Mouse (Mus musculus): Measurements from ENCODE around the gene Ccdc58.
"Not testable (repeated sequence)": the region's sequence is repeated elsewhere in the genome, so short reads cannot be mapped to it uniquely, and the experiment has no call there.

Ccdc58 gene

DNA sequence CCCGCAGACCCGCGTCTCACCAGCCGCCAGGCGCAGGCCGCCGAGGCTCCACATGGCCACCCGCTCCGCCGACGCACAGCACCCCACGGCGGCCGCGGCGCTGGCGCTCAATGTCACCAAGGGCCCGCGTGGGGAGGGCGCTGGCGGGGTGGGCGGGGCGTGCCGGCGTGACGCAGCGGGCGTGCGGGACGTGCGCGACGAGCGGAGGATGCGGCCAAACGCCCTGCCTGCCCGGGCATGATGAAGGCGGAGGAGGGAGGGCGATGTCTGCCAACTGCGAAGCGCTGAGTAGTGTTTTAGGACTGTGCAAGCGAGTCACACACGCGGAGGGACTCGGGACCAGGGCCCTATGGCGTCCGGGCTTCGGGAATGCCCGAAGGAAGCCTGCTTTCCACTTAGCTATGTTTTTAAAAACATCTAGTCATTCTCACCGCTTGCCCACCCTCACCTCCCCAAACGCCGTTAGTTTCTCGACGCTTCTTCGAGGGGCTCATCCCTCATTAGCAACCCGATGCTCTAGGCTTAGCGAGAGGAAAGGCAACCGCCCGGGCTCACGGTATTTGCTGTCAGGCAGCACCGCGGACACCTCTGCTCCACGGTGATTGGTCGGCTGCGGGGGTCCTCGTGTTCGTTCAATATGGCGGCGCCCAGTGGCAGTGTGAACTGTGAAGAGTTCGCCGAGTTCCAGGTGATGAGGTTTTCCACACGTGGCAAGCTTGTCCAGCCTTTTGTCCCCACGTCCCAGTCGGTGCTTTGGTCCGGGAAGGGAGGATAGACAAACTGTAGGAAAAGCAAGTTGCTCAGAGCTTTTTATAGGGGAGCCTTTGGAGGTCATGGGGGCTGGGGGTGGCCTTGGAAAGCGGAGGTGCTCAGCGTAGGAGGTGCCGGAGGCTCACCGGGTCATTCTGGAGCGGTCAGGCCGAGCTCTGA, at the start of gene Ccdc58, which contains the start of gene Fam162a:
Gene Ccdc58, plus strand, starts transcription at position 236 of the 930 bp plus-strand sequence.
Gene Fam162a, minus strand, starts transcription at position 145 of the 930 bp plus-strand sequence.
- peak; percentile 85 for DNase-seq (ENCODE audit: low read depth, low spot score)

DNA sequence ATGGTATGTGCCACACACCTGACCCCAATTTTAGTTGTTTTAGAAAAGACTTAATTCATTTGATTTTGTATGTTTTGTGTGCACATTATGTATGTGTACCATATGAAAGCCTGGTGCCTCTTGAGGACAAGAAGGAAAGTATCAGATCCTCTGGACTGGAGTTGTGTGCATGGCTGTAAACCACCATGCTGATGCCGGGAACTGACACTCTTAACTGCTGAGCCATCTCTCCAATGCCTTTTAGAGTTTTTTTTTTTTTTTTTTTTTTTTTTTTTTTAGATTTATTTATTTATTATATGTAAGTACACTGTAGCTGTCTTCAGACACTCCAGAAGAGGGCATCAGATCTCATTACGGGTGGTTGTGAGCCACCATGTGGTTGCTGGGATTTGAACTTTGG, 43.4 kb upstream of the Ccdc58 start:
- not testable (repeated sequence) for DNase-seq (ENCODE audit: low read depth, low spot score)

DNA sequence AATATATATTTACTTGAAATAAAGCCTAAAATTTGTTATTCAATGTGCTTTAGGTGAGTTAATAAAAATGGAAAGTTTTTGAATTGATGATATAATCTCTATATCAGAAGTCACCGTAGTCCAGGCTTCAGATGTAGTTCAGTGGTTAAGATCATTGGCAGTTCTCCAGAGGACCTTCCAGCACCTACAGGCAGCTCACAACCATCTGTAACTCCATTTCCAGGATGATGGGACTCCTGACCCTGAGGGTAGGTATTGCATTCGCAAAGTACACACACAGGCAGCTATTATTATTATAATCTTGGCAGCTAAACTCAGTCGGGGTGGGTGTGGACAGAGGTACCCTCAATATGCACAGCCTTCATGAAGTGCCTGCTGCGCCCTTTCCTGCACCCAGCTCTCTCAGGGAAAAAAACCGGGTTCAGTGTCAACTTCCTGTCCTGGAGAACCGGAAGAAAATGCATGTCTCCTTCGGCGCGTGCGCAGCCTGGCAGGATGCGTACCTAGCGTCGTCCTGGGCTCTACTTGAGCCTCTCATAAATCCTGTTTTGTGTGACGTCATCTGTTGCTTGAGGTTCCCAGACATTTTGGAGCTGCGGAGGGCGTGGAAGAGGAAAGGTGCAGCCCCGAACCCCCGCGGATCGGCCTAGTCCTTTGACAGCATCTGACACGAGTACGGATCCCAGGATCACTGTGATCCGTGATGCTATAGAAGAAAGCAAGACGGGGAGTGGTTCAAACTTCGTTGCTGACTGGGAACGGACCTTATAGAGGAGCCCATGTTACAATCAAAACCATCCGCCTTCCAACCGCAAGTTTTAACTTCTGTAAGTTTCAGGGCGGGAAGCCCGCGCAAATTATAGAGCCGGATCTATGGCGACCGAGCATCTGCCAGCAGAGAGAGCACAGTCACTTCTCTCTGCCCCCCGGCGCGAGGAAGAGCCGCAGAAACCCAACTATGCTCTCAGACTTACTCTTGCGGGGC, 30.6 kb upstream of the Ccdc58 start, which contains the start of gene Wdr5b:
Gene Wdr5b, plus strand, starts transcription at position 551 of the 985 bp plus-strand sequence.
- DNase-seq (ENCODE audit: low read depth, low spot score) = peak; percentile 84

DNA sequence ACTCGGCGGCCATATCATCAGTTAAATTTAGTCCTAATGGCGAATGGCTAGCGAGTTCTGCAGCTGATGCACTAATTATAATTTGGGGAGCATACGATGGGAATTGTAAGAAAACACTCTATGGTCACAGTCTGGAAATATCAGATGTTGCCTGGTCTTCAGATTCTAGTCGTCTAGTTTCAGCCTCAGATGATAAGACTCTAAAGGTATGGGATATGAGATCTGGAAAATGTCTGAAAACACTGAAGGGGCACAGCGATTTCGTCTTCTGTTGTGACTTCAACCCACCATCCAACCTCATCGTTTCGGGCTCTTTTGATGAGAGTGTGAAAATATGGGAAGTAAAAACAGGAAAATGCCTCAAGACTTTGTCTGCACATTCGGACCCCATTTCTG, 29.9 kb upstream of the Ccdc58 start:
- DNase-seq (ENCODE audit: low read depth, low spot score) = no peak

DNA sequence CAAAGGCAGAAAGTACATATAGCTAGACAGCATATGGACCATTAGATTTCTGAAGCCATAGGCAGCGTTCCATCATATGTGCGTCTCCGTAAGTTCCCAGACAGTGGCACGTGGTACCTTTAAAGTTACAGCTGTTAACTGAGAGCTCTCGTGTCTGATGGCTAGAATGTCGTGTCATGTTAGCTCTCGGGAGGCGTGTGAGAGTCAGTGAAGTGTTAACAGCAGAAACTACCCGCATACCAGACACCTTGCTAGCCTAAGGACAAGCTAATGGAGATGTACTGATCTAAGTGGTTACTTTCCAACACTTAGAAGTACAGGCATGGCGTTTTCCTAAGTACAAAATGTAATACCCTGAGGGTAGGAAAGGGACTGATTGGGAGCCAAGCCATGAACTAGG, 28.4 kb upstream of the Ccdc58 start:
- no peak for DNase-seq (ENCODE audit: low read depth, low spot score)

DNA sequence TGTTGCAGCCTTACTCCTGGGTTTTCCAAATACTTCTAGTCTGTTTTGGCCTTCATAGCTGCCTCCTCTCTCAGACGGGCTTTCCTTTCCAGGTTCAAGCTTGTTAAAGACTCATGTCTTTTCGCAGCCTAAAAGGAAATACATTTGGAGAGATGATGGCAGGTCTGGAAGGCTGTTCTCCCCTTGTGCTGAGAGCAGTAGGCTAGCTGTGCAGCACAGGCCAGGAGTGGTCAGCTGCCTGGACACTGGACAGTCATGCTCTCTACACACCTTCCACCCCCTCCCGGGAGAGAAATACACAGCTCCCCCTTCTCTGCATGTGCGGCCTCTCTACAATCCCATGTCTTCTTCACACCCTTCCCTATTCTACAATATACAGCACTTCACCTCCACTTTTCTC, 27.5 kb upstream of the Ccdc58 start:
- DNase-seq (ENCODE audit: low read depth, low spot score) = no peak

DNA sequence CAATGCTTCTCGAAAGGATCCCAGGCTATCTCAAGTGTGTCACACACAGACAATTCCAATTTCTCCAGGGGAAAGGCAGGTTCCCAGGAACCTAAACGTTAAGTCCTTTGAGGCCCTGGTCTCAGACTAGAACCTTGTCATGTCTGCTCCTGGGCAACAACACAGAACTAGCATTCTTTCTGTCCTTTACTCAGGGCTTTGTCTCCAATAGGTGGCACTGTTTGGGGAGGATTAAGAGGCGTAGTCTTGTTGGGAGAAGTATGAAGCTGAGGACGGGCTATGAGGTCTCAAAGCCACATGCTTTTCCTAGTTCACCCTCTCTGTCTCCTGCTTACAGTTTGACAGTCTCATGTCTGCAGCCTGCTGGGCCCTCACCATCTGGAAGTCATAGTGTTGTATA, 23.9 kb upstream of the Ccdc58 start:
- no peak for DNase-seq (ENCODE audit: low read depth, low spot score)

DNA sequence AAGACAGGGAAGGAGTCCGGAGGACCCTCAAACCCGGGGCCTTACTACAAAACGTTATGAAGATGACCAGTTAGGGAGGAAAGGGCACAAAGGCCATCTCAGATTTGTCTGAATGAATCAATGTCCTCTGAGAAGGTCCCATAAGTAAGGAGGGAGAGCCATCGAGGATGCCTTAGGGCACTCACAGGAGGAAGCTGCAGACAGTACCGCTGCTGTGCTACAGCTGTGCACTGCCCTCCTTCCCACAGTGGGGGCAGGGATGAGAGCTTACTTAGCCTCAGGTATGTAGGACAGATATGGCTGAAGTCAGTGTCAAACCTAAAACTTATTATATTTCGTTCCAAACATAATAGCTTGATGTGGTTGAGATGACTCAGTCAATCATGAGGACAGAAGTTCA, 20.0 kb upstream of the Ccdc58 start:
- DNase-seq (ENCODE audit: low read depth, low spot score) = no peak

DNA sequence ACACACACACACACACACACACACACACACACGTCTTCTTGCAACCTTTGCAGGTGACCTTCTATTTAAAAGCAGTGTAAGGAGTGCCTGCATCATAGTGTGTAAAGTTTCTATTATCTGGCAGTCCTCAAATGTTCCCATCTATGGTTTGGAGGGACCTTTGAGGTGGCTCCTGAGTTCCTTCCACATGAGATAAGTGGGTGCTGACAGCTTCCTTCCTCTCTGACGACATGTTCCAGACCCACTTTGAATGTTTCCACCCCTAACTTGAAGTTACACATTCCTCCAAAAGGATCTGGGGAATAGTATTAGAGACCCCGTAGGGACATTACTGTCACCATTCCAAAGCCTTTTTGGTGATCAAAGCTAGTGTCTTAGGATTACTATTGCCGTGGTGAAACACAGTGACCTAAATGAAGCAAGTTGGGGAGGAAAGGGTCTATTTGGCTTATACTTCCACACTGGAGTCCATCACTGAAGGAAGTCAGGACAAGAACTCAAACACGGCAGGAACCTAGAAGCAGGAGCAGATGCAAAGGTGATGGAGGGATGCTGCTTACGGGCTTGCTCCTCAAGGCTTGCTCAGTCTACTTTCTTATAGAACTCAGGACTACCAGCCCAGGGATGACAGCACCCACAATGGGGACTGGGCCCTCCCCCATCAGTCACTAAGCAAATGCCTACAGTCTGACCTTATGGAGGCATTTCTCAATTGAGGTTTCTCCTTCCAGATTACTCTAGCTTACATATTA, 17.8 kb upstream of the Ccdc58 start:
- no peak for DNase-seq (ENCODE audit: low read depth, low spot score)

DNA sequence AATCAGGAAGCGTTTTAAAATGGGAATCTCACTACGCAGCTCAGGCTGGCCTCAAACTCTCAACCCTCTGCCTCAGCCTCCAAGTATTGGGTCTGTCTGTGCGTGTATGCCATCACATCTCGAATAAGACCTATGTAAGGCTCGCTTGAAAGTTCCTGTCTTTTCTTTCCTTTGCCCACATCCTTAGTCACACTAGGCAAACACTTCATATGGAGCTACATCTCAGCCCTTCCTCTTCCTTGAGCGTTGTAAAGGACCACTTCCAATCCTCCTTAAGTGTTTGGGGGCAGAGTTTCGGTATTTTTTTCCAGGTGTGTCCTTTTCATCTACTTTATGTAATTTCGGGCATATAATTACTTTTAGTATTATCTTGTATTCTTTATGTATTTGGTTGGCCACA, 16.6 kb upstream of the Ccdc58 start:
- DNase-seq (ENCODE audit: low read depth, low spot score) = no peak

DNA sequence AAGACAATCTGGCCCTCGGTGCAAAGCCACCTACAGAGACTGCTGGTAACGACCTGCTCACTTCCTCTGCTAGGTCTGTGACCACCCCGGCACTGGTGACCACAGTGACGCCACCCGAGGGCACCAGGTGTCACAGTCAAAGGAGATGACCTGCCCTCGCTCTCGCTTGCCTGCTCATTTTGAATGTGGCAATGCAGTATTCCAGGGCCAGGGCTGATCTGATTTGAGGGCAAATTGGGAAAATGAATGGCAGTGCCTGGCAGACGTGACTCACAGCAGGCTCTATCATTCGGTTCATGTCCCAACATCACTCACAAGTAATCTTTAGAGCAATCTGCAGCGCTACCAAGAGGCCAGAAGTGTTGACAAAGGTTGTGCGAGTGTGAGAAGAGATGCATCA, 15.1 kb upstream of the Ccdc58 start:
- no peak for DNase-seq (ENCODE audit: low read depth, low spot score)

DNA sequence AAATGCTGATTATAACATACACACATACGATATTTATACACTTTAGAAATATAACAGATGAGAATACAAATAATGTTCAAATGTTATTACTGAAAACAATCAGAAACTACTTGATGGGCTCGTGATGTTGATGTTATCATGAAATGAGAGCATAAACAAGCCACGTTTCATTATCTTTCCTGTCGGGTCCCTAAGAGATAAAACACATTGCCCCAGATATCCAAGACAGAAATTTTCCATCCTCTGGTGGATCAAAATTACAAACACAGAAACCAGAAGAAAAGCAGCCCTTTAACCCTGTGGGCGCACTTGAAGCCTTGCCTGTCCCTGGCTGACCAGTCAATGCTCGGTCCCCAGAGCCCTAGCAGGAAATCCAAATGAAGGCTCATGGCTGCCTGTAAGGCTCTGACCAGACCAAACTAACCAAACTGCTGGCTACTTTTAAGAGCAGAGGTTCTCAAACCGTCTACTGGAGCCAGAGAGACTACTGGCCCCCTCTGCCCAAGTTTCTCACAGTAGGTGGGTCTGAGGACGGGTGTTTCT, 13.5 kb upstream of the Ccdc58 start:
- no peak for DNase-seq (ENCODE audit: low read depth, low spot score)

DNA sequence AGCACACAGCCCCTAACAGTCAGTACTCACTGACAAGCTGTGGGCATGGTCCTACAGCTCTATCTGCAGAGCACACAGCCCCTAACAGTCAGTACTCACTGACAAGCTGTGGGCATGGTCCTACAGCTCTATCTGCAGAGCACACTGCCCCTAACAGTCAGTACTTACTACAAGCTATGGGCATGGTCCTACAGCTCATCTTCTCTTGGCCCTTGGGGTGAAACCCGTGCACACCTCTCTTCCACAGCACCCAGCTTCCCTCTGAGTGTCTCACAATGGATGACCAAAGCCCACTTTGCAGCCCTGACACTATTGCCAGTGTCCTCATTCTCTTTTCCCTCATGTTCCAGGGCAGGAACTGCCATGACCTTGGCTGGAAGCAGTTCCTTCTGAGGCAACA, 9.0 kb upstream of the Ccdc58 start:
- not testable (repeated sequence) for DNase-seq (ENCODE audit: low read depth, low spot score)

DNA sequence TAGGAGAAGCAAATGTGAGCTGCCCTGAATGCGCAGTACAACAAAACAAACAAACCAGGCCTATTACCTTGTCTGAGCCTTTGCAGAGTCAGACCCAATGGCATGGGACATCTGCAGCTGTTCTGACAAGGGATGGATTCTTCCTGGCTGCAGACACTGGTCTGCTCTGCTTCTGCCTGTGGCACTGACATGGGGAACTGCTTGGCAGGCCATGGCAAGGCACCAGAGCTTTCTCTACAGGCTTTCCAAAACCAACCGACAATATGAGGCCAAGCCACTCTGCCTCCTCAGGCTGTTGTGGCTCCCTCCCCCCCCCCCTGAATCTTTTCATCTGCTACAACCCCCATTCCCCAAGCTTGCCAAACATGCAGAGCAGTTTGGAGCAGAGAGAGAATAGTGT, 8.2 kb upstream of the Ccdc58 start:
- DNase-seq (ENCODE audit: low read depth, low spot score) = no peak

DNA sequence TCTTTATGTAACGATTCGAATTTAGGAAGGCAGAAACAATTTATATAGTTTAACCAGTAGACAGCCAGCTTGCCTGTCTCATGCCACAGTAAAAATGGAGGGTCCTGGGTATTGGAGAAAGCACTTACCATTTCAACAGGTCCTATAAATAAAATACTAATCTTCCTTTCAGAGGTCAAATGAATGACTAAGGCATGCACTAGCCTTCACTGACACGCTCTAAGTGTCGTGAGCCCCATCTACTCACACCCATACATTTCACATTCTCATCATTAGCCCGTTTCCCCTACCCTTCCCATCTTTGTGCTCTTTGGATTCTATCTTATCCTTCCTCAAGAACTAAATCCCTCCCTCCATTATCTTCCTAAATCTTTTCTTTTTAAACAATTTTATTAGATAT, 6.6 kb upstream of the Ccdc58 start:
- DNase-seq (ENCODE audit: low read depth, low spot score) = no peak

DNA sequence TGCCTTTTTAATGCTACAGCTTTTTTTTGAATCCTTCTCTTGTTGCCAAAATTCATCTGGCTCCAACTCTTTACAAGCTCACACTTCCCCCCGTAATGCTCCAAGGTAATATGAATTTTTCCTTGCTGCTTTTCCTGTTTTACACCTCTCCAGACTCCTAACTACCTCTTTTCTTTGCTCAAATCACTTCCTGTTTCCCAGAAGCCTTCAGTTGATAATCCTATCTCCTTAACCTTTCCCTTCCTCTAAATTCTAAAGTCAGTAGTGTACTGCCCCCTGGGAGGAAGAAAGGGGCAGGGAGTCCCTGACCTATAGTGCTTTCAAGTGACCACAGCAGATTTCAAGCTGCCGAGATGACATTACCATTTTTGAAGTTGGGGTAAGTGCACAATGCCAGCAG, 3.8 kb upstream of the Ccdc58 start:
- no peak for DNase-seq (ENCODE audit: low read depth, low spot score)

DNA sequence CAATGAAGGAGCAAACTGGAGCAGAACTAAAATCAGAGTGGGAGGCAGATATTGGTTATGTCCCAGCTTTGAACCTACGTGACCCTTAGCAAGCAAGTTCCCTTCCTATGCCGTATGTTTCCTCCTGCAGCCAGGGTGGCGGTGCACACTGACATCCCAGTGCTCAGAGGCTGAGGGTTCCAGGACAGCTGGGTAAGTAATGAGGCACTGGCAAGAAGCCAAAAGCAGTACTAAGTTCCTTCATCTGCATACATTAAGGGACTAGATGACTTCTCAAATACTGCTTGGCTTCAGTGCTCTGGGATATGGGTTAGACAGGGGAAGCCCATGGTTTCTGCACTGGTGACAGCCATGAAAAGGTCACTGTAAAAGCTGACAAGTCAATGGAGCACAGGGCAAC, 3.1 kb upstream of the Ccdc58 start:
- no peak for DNase-seq (ENCODE audit: low read depth, low spot score)

DNA sequence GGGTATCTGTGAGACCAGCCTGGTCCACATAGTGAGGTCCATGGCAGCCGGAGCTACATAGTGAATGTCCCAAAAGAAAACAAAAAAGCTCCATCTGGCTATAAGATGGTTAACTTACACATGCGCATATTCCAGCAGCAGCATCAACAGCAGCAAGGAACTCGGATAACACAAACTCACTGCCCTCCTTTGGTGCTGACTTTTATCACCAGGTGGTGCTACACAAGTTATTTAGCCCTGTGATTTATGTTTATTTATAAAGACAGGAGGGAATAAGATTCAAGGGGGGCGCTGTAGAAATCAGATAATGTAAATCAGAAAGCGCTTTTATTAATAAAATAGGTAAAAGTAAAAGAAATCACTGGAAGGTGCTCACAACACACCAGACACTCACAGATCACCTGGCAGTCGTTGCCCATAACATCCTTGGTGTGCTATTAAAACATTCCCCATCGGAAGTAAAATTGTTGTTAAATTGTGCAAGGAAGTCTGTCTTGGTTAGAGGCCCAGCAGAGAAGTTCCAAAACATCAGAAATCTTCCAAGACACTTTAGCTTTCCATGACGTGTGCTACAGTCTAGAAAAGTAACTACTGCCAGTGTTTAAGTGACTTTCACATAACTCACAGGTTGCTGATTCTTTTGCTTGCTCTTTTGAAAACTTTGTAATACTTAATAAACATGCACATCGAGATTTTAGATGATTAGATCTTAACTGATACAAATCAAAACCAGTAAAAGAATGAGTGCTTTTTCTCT, 1.5 kb upstream of the Ccdc58 start:
- no peak for DNase-seq (ENCODE audit: low read depth, low spot score)

DNA sequence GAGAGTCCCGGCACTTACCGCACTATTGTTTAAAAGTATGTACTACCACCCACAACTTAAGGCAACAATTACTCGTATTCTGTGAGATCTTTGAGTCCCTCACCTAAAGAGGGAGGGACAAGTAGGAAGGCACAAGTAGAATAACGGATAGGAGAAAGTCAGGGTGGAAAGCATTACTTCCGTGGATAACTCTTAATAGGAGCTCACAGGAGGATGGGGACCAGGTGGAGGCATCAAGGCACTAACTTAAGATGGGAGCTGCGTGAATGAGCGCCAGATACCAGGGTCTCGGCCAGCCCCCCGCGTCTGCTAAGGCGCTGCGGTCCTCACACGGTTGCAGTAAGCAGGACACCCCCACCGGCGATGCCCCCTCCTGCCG, 425 bp upstream of the Ccdc58 start:
- no peak for DNase-seq (ENCODE audit: low read depth, low spot score)

DNA sequence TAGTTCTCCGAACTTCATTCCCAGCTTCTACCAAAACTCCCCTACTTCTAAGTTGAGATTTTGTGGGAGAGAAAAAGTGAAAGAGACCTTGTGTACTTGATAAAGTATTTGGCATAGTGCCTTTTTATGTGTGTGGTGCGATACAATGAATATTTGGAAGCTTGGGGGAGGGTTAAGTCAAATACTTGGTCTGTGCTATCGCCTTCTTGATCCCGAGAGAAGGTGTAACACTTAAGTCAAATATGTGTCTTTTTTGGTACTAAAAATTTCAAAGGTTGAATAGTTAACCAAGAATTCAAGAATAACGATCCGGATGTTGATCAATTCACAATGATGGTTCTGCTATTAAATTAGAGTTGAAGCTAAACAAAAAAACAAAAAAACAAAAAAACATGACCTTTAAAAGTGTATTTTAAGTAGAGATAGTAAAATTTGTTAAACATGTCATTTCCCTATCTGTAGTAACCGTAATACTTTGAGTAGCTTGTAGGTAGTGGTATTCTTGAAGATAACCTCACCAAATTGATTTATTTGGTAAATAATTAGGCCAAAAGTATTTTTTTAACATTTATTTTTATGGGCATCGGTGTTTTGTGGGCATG, 1.0 kb downstream of the Ccdc58 start:
- no peak for DNase-seq (ENCODE audit: low read depth, low spot score)
